Mouse (Mus musculus) bone marrow, adult 2 months (tissue): ENCODE measurements around the gene Vmn2r24.

Experiments used
- CTCF ChIP-seq: fragments of 200-500 bp; IDR thresholded peaks from 2 replicates; pipeline ENCODE4 v1.5.1; 2011; ENCODE audit warnings: low read length, control low read depth; ENCODE audit not compliant: control insufficient read depth, insufficient read depth
- POLR2A ChIP-seq: fragments of 200-500 bp; IDR thresholded peaks from 2 replicates; pipeline ENCODE4 v1.6.1; 2011; ENCODE audit warnings: low read depth, mild to moderate bottlenecking, control low read depth, low read length, borderline replicate concordance; ENCODE audit not compliant: control insufficient read depth

GRCm38 (mm10) chr6:123784857-123785256 lies 6.2 kb downstream of the Vmn2r24 start:
- TF ChIP-seq POLR2A: no peak
- TF ChIP-seq CTCF: no peak
